In genomic region chr9:37567892-37568604, GRCm38 (mm10) we compare ENCODE assay signal across 9 mouse cellular contexts. TPM values are rescaled to one million over a fixed set of nuclear protein-coding genes. Genes with fewer than 3 reads are reported as not detected.
DNase-seq lines count a peak whose midpoint lies in the region; ATAC-seq lines count a peak whose summit lies in the region.
"Had no signal": no experiment of that assay in that cellular context is flagged by ENCODE, and none has a peak within 500 bp of the region (broad histone marks: within the 10 kb centered on the region; RNA-seq: fewer than 3 reads in every experiment).

No protein-coding gene starts in this region.

- 0 out of 2 replicates have a peak overlapping the region, but pooled peaks have one; percentile 16 for H3K9ac ChIP-seq in heart, embryonic 13.5 days

- peaks cover 41% of the 10 kb centered on the region for H3K4me1 ChIP-seq in heart, embryonic 13.5 days

- intact Hi-C loops in gastrocnemius, postnatal 14 days (cut with DNase I; ENCODE audit: low total_unique reads): no loop called here

- H3K4me3 ChIP-seq in heart, embryonic 13.5 days: peak overlapping the region; percentile 14

- H3K9me3 ChIP-seq in heart, embryonic 13.5 days: no peaks in the 10 kb centered on the region

- no peak overlapping the region for H3K27ac ChIP-seq in heart, embryonic 13.5 days (replicated peaks)
- H3K27ac ChIP-seq: macrophage had no signal

- H3K4me2 ChIP-seq in heart, embryonic 13.5 days: peak overlapping the region; percentile 58

- WGBS in heart, embryonic 13.5 days: 23% methylated on average over 15 of the region's 15 CpGs

- peak; percentile 15 to 16 for DNase-seq in spleen, adult 18-20 months
- no peak for DNase-seq in spleen, adult 12 weeks (ENCODE audit: low spot score)
- DNase-seq in kidney, postnatal 10 days: peak; percentile 51
- DNase-seq in lung, postnatal 36 days: peak; percentile 31
- DNase-seq in layer of hippocampus, adult 11-12 months (ENCODE audit: low spot score): no peak
- DNase-seq in gastrocnemius, postnatal 14 days: no peak

- no peak for ATAC-seq in heart, embryonic 13.5 days (ENCODE audit: extremely low read depth, insufficient number of reproducible peaks, low FRiP score, low TSS enrichment)
- no peak; the same call in 1 of the 2 replicates for ATAC-seq in erythroid progenitor cell, adult 5-6 weeks (replicated peaks; ENCODE audit: low FRiP score, poor library complexity, severe bottlenecking)

- no peaks in the 10 kb centered on the region for H3K36me3 ChIP-seq in heart, embryonic 13.5 days

- no peaks in the 10 kb centered on the region for H3K27me3 ChIP-seq in heart, embryonic 13.5 days (replicated peaks)

RNA-seq across cellular contexts. Expression of gene Siae, which starts 12.6 kb away (rescaled TPM):
- 9.6 and 10.1 TPM in 2 replicates for polyA plus RNA-seq in heart, embryonic 13.5 days (2015; fragmentation: Nextera tagmentation; extraction: Ambion mirVana)
- total RNA-seq in erythroid progenitor cell, adult 5-6 weeks (2015; ENCODE audit: low replicate concordance): 2.2 and 2.5 TPM in 2 replicates
- 3.6 and 5.9 TPM in 2 replicates for total RNA-seq in erythroid progenitor cell, adult 5-6 weeks (2017; ENCODE audit: low replicate concordance)
- 1 to 10 TPM; 3.3 to 4.6 TPM for total RNA-seq in gastrocnemius, postnatal 14 days (2021)

RNA-seq across cellular contexts. Expression of gene Nrgn, which starts 15.3 kb away (rescaled TPM):
- polyA plus RNA-seq in heart, embryonic 13.5 days (2015; fragmentation: Nextera tagmentation; extraction: Ambion mirVana): 5.5 and 5.8 TPM in 2 replicates
- total RNA-seq in erythroid progenitor cell, adult 5-6 weeks (2015; ENCODE audit: low replicate concordance): 1.1 and 3.8 TPM in 2 replicates
- 2.3 TPM in 1 of 2 replicates, not detected in the other for total RNA-seq in erythroid progenitor cell, adult 5-6 weeks (2017; ENCODE audit: low replicate concordance)
- 1 to 10 TPM; 2.2 to 2.3 TPM for total RNA-seq in gastrocnemius, postnatal 14 days (2021)

RNA-seq across cellular contexts. Expression of gene Vsig2, which starts 29.0 kb away (rescaled TPM):
- polyA plus RNA-seq in heart, embryonic 13.5 days (2015; fragmentation: Nextera tagmentation; extraction: Ambion mirVana): 1.4 and 1.6 TPM in 2 replicates
- not detected in 2 replicates for total RNA-seq in erythroid progenitor cell, adult 5-6 weeks (2015; ENCODE audit: low replicate concordance)
- total RNA-seq in erythroid progenitor cell, adult 5-6 weeks (2017; ENCODE audit: low replicate concordance): not detected in 2 replicates
- 1 to 10 TPM in 1 of 2 experiments, under 1 TPM in 1; 0.96 to 4.6 TPM for total RNA-seq in gastrocnemius, postnatal 14 days (2021)
- polyA plus RNA-seq: macrophage had no signal

RNA-seq across cellular contexts. Expression of gene Esam, which starts 40.2 kb away (rescaled TPM):
- 69.9 and 76.5 TPM in 2 replicates for polyA plus RNA-seq in heart, embryonic 13.5 days (2015; fragmentation: Nextera tagmentation; extraction: Ambion mirVana)
- not detected in 2 replicates for total RNA-seq in erythroid progenitor cell, adult 5-6 weeks (2015; ENCODE audit: low replicate concordance)
- total RNA-seq in erythroid progenitor cell, adult 5-6 weeks (2017; ENCODE audit: low replicate concordance): not detected in 2 replicates
- 10 to 100 TPM; 43.4 to 58.2 TPM for total RNA-seq in gastrocnemius, postnatal 14 days (2021)

RNA-seq across cellular contexts. Expression of gene Spa17, which starts 45.5 kb away (rescaled TPM):
- polyA plus RNA-seq in heart, embryonic 13.5 days (2015; fragmentation: Nextera tagmentation; extraction: Ambion mirVana): 4.3 and 8.2 TPM in 2 replicates
- total RNA-seq in erythroid progenitor cell, adult 5-6 weeks (2015; ENCODE audit: low replicate concordance): not detected in 2 replicates
- total RNA-seq in erythroid progenitor cell, adult 5-6 weeks (2017; ENCODE audit: low replicate concordance): 11.6 TPM in 1 of 2 replicates, not detected in the other
- 1 to 10 TPM; 1.9 to 2.2 TPM for total RNA-seq in gastrocnemius, postnatal 14 days (2021)

Comparison
In these comparisons a context has a peak if more than half of its experiments do, and no peak if none do; other contexts are left out.
1. DNase-seq: peak in spleen, adult 18-20 months (2 of 2), kidney, postnatal 10 days (single experiment) and lung, postnatal 36 days (single experiment); none in spleen, adult 12 weeks (single experiment), layer of hippocampus, adult 11-12 months (single experiment) and gastrocnemius, postnatal 14 days (single experiment).